Mouse (Mus musculus) heart, embryonic 15.5 days (tissue): Measurements from ENCODE around the gene Trem2. TPM values are rescaled to one million over a fixed set of nuclear protein-coding genes. Genes with fewer than 3 reads are reported as not detected.

Experiments
- ATAC-seq: fragments of 200-750 bp; cut with Nextera tagmentation; replicated peaks from 2 replicates; pipeline ENCODE4 v1.8.0; 2017; ENCODE audit warnings: low read depth, moderate TSS enrichment; ENCODE audit not compliant: insufficient number of reproducible peaks, insufficient read depth, low FRiP score
- H3K27ac ChIP-seq: fragments of 300-500 bp; sonication (generic); 2 replicates; pipeline ENCODE4 v1.5.1; 2015; ENCODE audit warnings: mild to moderate bottlenecking, inconsistent platforms
- H3K27me3 ChIP-seq: fragments of 300-500 bp; sonication (generic); 2 replicates; pipeline ENCODE4 v1.6.1; 2015; ENCODE audit warnings: inconsistent platforms
- H3K36me3 ChIP-seq: fragments of 300-500 bp; sonication (generic); 2 replicates; pipeline ENCODE4 v1.6.1; 2015; ENCODE audit warnings: mild to moderate bottlenecking, inconsistent platforms
- H3K4me1 ChIP-seq: fragments of 300-500 bp; sonication (generic); replicated peaks from 2 replicates; pipeline ENCODE4 v1.6.1; 2015; ENCODE audit warnings: inconsistent platforms
- H3K4me2 ChIP-seq: fragments of 300-500 bp; sonication (generic); 2 replicates; pipeline ENCODE4 v1.6.1; 2015; ENCODE audit warnings: inconsistent platforms, mild to moderate bottlenecking, moderate library complexity
- H3K4me3 ChIP-seq: fragments of 300-500 bp; sonication (generic); 2 replicates; pipeline ENCODE4 v1.5.1; 2015; ENCODE audit warnings: mild to moderate bottlenecking, inconsistent platforms
- H3K9ac ChIP-seq: fragments of 300-500 bp; sonication (generic); 2 replicates; pipeline ENCODE4 v1.6.1; 2015; ENCODE audit warnings: mild to moderate bottlenecking, inconsistent platforms
- H3K9me3 ChIP-seq: fragments of 300-500 bp; sonication (generic); replicated peaks from 2 replicates; pipeline ENCODE4 v1.6.1; 2016; ENCODE audit warnings: inconsistent platforms
- WGBS: fragments of 180-500 bp; shearing (Covaris S2); methylation state at CpG from one replicate; pipeline ENCODE4 v1.1.7; 2015; ENCODE audit warnings: mixed read lengths; 5-methylcytosine and 5-hydroxymethylcytosine counted together
- polyA plus RNA-seq: library from polyadenylated mRNA; unstranded; fragments of >200 nt; fragmentation: Nextera tagmentation; extraction: Ambion mirVana; gene quantifications from 2 replicates; pipeline ENCODE4 v1.2.1, GENCODE M21; 2015

The Trem2 gene
- polyA plus RNA-seq, 1 experiment from 2014 or later: 2.7 TPM

DNA sequence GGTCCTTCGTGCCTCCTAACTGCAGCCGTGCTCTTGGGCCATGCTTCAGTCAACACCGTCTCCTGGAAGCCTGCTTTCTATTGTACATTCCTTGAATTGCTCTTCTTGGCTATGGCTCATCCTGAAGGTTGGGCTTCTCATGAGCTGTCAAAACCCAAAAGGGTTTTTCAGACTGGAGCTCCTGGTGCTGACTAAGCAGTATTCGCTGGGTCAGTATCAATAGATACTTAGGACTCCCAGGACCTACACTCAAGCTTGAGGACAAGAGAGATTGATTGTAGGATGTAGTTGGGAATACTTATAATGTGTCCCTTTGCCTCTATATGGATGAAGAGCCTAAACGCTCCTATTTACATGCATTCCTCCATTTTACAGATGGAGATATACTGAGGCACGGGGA, 21.1 kb upstream of the Trem2 start:
- no peak for ATAC-seq
- no peak overlapping the region for H3K27ac ChIP-seq
- no peak overlapping the region for H3K4me2 ChIP-seq
- H3K4me3 ChIP-seq: no peak overlapping the region
- H3K36me3 ChIP-seq: no peaks in the 10 kb centered on the region
- H3K4me1 ChIP-seq: no peaks in the 10 kb centered on the region
- no peak overlapping the region for H3K9ac ChIP-seq
- no peaks in the 10 kb centered on the region for H3K9me3 ChIP-seq
- 87% methylated on average over 6 of the region's 6 CpGs for WGBS
- no peaks in the 10 kb centered on the region for H3K27me3 ChIP-seq

DNA sequence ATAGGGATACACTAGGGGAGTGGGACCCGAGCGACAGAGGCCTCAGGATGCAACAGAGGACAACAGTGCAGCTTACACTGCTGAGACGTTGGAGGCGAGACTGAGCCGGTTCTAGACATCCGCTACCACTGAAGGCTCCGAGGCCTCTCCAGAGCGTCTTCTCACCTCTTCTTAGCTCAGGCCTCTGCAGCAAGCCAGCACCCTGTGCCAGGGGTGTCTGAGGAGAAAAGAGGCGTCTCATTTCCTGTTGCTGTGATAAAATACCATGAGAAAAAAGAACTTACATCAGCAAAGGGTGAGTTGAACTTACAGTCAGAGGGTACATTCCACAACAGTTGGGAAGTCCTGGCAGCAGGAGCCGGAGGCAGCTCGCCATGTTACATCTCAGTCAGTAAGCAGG, 20.6 kb upstream of the Trem2 start:
- WGBS: 73% methylated on average over 11 of the region's 11 CpGs
- ATAC-seq: no peak
- Histone ChIP-seq H3K4me3 (no peak overlapping the region), H3K36me3 (no peaks in the 10 kb centered on the region), H3K4me2 (no peak overlapping the region), H3K9ac (no peak overlapping the region), H3K9me3 (no peaks in the 10 kb centered on the region), H3K27me3 (no peaks in the 10 kb centered on the region), H3K27ac (no peak overlapping the region), H3K4me1 (no peaks in the 10 kb centered on the region)

DNA sequence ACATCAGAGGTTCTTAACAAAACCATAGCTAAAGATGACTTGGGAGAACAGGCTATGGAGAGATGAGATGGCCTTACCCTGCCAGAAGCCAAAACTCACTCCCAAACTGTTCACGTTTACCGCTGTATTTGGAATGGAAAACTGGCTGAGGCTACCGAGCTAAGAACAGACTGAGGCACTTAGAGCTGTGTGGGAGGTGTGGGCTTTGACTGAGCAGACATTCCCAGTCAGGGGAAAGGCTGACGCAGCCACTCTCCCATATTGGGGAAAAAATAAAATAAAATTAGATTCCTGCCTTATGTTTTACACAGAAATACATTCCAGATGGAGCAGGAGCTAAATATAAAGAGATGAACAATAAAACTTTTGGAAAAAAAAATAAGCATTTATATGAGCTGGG, 19.5 kb upstream of the Trem2 start:
- Histone ChIP-seq H3K9me3 (no peaks in the 10 kb centered on the region), H3K27me3 (no peaks in the 10 kb centered on the region), H3K27ac (no peak overlapping the region), H3K4me2 (no peak overlapping the region), H3K9ac (no peak overlapping the region), H3K4me1 (no peaks in the 10 kb centered on the region), H3K36me3 (no peaks in the 10 kb centered on the region), H3K4me3 (no peak overlapping the region)
- no peak for ATAC-seq
- WGBS: 54% methylated on average over 4 of the region's 4 CpGs

DNA sequence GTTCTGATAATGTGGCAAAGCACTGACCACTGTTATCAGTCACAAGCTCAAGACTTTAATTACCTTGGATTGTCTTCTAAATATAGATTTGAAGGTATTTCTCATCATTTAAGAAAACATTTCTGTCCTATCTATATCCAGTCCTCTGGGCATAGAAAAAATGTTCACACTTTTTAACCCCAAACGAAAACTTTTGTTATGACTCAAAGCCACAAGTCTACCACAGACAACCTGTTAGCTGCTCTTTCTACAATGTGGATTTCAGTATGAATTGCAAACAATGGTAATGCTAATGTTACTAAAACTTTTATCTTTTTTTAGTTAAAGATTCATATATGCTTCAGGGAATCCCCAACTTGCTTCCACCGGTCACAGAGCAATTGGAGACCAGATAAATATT, 13.7 kb upstream of the Trem2 start:
- Histone ChIP-seq H3K4me3 (no peak overlapping the region), H3K36me3 (no peaks in the 10 kb centered on the region), H3K4me2 (no peak overlapping the region), H3K9ac (no peak overlapping the region), H3K9me3 (no peaks in the 10 kb centered on the region), H3K27ac (no peak overlapping the region), H3K4me1 (no peaks in the 10 kb centered on the region), H3K27me3 (no peaks in the 10 kb centered on the region)
- no peak for ATAC-seq
- 65% methylated on average over 2 of the region's 2 CpGs for WGBS

DNA sequence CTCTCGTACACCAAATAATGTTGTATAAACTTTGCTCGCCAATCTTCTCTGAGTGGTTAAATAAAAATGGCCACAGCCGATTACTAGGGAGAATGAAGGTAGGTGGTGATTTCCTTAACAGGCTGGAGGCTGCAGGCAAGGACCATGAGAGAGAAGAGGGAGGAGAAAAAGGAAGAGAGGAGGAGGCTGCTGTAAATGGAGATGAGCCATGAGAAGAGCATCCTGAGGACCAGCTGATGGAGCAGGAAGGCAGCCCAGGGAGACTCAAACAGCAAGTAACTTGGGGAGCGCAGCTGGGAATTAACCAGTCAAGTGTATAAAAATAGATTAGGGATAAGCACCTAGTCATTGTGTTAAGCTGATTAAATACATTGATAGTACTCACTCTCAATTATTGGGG, 12.0 kb upstream of the Trem2 start:
- Histone ChIP-seq H3K9ac (no peak overlapping the region), H3K4me3 (no peak overlapping the region), H3K9me3 (no peaks in the 10 kb centered on the region), H3K4me1 (no peaks in the 10 kb centered on the region), H3K27me3 (no peaks in the 10 kb centered on the region), H3K36me3 (no peaks in the 10 kb centered on the region), H3K27ac (no peak overlapping the region), H3K4me2 (no peak overlapping the region)
- 83% methylated on average over 4 of the region's 4 CpGs for WGBS
- ATAC-seq: no peak

DNA sequence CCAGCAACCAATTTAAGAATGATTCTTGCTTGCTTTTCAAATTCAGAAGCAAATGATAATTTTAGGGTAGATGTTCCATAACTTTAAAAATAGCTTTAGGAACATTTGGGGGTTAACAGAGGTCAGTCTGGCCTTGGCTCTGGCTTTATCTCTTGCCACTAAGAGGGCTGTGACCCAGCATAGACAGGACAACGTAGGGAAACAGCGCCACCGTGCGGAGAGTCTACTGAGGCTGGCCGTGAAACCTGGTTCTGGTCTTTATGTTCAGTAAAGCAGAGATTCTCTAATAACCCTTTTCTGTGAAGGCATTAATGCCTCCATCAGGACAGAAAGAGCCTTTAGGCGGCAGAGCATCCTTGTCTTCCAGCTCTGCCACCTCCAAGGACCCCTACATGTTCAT, 9.3 kb upstream of the Trem2 start:
- H3K36me3 ChIP-seq: no peaks in the 10 kb centered on the region
- no peak overlapping the region for H3K9ac ChIP-seq
- no peaks in the 10 kb centered on the region for H3K27me3 ChIP-seq
- no peak overlapping the region for H3K27ac ChIP-seq
- WGBS: 3% methylated on average over 6 of the region's 6 CpGs
- ATAC-seq: no peak
- H3K4me3 ChIP-seq: no peak overlapping the region
- H3K4me2 ChIP-seq: no peak overlapping the region
- no peaks in the 10 kb centered on the region for H3K4me1 ChIP-seq
- no peaks in the 10 kb centered on the region for H3K9me3 ChIP-seq

DNA sequence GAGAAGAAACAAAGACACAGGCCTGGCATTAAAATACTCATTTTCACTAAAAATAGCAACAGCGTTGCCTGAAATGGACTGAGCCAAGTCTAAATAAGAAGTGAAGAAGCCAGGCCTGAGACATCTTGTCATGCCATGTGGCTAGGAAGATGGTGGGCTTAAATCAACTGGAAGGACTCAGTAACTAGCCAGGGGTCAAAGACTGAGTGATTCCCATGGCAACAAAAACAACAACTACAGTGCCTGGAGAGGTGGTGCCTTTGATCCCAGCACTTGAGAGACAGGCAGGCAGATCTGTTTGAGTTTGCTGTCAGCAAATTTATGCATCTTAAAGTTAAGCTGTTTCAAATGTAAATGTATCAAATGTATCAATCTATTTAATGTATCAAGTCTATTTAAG, 5.9 kb upstream of the Trem2 start:
- Histone ChIP-seq H3K4me3 (no peak overlapping the region), H3K4me1 (no peaks in the 10 kb centered on the region), H3K27ac (no peak overlapping the region), H3K4me2 (no peak overlapping the region), H3K9me3 (no peaks in the 10 kb centered on the region), H3K36me3 (no peaks in the 10 kb centered on the region), H3K27me3 (no peaks in the 10 kb centered on the region), H3K9ac (no peak overlapping the region)
- no peak for ATAC-seq
- WGBS: 75% methylated on average over 1 of the region's 1 CpGs

DNA sequence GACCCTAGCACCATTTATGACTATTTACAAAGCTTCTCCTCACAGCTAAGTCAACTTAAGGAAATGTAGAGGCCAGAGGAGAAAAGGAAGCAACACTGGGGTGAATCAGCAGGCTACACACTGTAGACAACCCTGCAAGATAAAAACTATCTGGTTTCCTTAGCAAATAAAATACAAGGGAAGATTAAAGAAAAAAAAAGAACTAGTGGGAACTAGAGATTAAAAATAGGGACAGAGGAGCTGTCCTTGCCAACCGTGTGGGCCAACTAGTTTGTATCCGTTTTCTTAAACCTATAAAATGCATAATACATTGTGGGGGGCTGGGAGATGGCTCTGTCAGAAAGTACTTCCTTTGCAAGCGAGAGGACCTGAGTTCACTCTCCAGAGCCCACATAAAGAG, 4.3 kb upstream of the Trem2 start:
- no peaks in the 10 kb centered on the region for H3K27me3 ChIP-seq
- no peaks in the 10 kb centered on the region for H3K4me1 ChIP-seq
- H3K36me3 ChIP-seq: no peaks in the 10 kb centered on the region
- WGBS: 54% methylated on average over 3 of the region's 3 CpGs
- H3K4me2 ChIP-seq: no peak overlapping the region
- H3K9ac ChIP-seq: no peak overlapping the region
- H3K4me3 ChIP-seq: no peak overlapping the region
- no peak overlapping the region for H3K27ac ChIP-seq
- ATAC-seq: no peak
- no peaks in the 10 kb centered on the region for H3K9me3 ChIP-seq

DNA sequence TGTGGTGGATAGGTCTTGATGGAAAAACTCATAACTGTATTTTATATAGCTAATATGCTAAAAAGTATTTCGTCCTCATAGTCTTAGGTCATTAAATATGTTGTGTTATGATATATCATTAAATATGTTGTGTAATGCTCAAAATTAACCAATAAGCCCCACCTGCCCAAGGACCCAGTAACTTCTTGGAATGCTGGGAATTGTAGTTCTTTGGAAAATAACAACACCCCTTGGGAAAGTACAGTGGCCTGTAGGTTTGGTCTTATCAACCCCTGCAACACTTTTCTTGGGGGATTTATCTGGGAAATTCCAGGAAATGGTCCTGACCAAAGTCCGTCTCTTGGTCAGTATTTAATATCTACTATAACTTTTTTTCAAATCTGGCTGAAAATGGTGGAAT, 3.1 kb upstream of the Trem2 start:
- 74% methylated on average over 2 of the region's 2 CpGs for WGBS
- Histone ChIP-seq H3K9me3 (no peaks in the 10 kb centered on the region), H3K4me2 (no peak overlapping the region), H3K27me3 (no peaks in the 10 kb centered on the region), H3K27ac (no peak overlapping the region), H3K4me1 (no peaks in the 10 kb centered on the region), H3K9ac (no peak overlapping the region), H3K36me3 (no peaks in the 10 kb centered on the region), H3K4me3 (no peak overlapping the region)
- no peak for ATAC-seq

DNA sequence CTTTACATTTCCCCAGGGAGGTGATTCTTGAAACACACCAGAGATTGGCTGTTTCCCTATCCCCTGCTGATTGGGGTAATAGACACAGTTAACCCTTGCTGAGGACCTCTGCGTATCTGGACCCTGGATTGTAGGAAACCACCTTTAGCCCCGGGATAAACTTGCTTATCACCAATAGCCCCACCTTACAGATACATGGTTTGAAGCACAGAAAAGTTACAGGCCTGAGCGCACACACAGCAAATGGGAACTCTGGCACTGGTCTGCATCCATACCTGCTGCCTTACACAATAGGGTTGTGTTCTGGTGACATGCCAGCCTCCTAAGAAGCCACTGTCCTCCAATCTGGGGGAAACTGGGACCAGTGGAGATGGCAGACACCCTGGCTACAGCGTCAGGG, 377 bp upstream of the Trem2 start:
- H3K27me3 ChIP-seq: no peaks in the 10 kb centered on the region
- no peak overlapping the region for H3K9ac ChIP-seq
- no peaks in the 10 kb centered on the region for H3K9me3 ChIP-seq
- H3K4me2 ChIP-seq: no peak overlapping the region
- H3K4me1 ChIP-seq: no peaks in the 10 kb centered on the region
- H3K36me3 ChIP-seq: no peaks in the 10 kb centered on the region
- H3K4me3 ChIP-seq: no peak overlapping the region
- 64% methylated on average over 4 of the region's 4 CpGs for WGBS
- ATAC-seq: no peak
- H3K27ac ChIP-seq: no peak overlapping the region

DNA sequence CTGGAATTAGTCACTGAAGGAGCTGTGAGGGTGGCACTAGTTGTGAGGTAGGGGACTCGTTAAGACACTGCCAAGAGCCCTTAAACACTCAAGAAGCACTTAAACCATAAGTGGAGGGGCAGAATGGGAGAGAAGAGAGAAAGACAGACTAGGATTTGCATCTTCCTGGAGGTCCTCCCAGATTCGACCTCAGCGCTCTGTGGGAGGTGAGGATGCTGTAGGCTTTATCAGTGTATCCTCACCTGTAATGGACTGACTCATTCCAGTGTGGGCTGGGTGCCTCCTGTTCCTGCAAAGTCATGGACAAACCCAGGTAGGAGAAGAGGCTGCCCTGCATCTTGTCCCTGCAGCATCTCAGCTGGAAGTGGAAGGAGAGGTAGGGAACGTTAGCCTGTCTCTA, 633 bp downstream of the Trem2 start:
- no peaks in the 10 kb centered on the region for H3K36me3 ChIP-seq
- no peak overlapping the region for H3K27ac ChIP-seq
- 49% methylated on average over 4 of the region's 4 CpGs for WGBS
- no peak overlapping the region for H3K9ac ChIP-seq
- H3K9me3 ChIP-seq: no peaks in the 10 kb centered on the region
- ATAC-seq: no peak
- H3K27me3 ChIP-seq: no peaks in the 10 kb centered on the region
- H3K4me2 ChIP-seq: no peak overlapping the region
- no peak overlapping the region for H3K4me3 ChIP-seq
- no peaks in the 10 kb centered on the region for H3K4me1 ChIP-seq

DNA sequence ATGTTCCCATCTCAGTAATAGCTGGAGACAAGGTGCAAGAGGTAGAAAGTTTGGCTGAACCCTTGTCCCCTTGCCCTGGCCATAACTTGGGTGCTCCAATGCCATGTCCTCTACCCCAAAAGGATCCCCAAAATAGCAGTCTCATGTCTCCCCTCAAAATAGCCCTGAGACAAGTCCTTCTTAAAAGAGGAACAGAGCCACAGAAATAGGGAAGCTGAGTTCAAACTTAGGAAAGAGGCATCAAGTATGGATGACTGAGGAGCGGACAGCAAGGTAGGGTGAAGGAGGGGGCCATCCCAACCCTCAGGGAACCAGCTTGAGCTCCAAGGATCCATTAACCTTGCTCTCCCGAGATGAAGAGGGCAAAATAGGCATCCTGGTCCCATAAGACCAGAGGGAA, 1.1 kb downstream of the Trem2 start:
- whole genome bisulfite sequencing: 78% methylated on average over 2 of the region's 2 CpGs
- no peaks in the 10 kb centered on the region for H3K27me3 ChIP-seq
- no peak for ATAC-seq
- no peak overlapping the region for H3K4me2 ChIP-seq
- no peak overlapping the region for H3K27ac ChIP-seq
- no peak overlapping the region for H3K9ac ChIP-seq
- no peaks in the 10 kb centered on the region for H3K36me3 ChIP-seq
- no peaks in the 10 kb centered on the region for H3K4me1 ChIP-seq
- no peaks in the 10 kb centered on the region for H3K9me3 ChIP-seq
- H3K4me3 ChIP-seq: no peak overlapping the region
